Mouse (Mus musculus): ENCODE data around the gene D630003M21Rik.

DNA sequence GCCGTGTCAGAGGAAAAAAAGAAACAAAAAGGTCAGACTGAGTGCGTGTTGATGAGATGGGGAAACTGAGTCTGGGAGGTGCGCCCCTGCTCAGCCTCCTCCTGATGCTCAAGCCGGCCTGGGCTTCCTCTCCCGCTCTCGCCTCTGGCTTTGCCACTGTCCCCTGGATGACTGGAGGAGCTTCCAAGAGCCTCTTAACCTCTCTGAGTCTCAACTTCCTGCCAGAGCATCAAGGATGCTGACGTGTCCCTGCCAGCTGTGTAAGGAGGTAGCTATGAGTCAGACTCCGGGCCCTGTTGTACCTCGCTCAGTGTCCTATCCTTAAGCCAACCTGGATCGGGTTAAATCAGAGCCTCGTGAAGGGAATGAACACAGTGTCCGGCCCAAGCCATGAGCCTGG is 91.3 kb downstream of the D630003M21Rik start:
- TF ChIP-seq EP300 (IDR thresholded peaks at IDR 0.05; ENCODE audit: insufficient read depth, low read depth, low read length), result no peak
- TF ChIP-seq CTCF (IDR thresholded peaks at IDR 0.05; ENCODE audit: low read depth, low read length), result no peak

Data from ES-Bruce4 (cell line).